Mouse (Mus musculus) liver, adult 2 months (tissue): ENCODE measurements around the gene Stag1.

Experiments
- CTCF ChIP-seq: fragments of 200-500 bp; IDR thresholded peaks from 2 replicates; pipeline ENCODE4 v1.5.1; 2011; ENCODE audit warnings: low read depth, low read length, control low read depth
- POLR2A ChIP-seq: fragments of 200-500 bp; IDR thresholded peaks from 2 replicates; pipeline ENCODE4 v1.6.1; 2011; ENCODE audit warnings: low read length, control low read depth; ENCODE audit not compliant: insufficient read depth; ENCODE audit errors: extremely low read depth

DNA sequence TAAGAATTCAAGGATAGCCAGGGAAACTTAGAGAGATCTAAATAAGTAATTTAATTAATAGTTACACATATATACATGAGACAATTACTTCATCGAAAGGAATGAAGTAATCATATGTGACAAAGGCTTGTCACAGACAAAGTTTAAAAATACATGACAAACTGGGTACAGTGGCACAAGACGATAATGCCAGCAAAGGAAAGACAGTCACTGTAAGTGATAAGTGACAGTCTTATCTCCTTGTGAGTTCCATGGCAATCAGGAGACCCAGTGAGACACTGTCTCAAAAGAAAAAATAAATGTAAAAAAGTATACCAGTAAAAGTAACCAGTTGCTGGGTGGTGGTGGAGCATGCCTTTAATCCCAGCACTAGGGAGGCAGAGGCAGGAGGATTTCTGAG, 399.5 kb downstream of the Stag1 start:
- TF ChIP-seq POLR2A (no peak), CTCF (no peak)
